Mouse (Mus musculus): ENCODE data around the gene Cacna1e.

Gene Cacna1e

GRCm38 (mm10) chr1:154511736-154512135 lies 372.6 kb downstream of the Cacna1e start:
- DNase-seq (ENCODE audit: low spot score), result no peak

- no peak for DNase-seq (ENCODE audit: low spot score)
Observed at GRCm38 (mm10) chr1:154504005-154504404, 380.3 kb downstream of the Cacna1e start.

- no peak for DNase-seq (ENCODE audit: low spot score)
Observed at GRCm38 (mm10) chr1:154500869-154501268, 383.4 kb downstream of the Cacna1e start.

- DNase-seq (ENCODE audit: low spot score), result no peak
Observed at GRCm38 (mm10) chr1:154500187-154500866, 384.0 kb downstream of the Cacna1e start.

- DNase-seq (ENCODE audit: low spot score), result no peak
Observed at GRCm38 (mm10) chr1:154498821-154499220, 385.5 kb downstream of the Cacna1e start.

GRCm38 (mm10) chr1:154491071-154491470 lies 393.2 kb downstream of the Cacna1e start:
- DNase-seq (ENCODE audit: low spot score), result no peak

- no peak for DNase-seq (ENCODE audit: low spot score)
Observed at GRCm38 (mm10) chr1:154476671-154477070, 407.6 kb downstream of the Cacna1e start.

GRCm38 (mm10) chr1:154475706-154476105 lies 408.6 kb downstream of the Cacna1e start:
- DNase-seq (ENCODE audit: low spot score), result no peak

GRCm38 (mm10) chr1:154474156-154474555 lies 410.1 kb downstream of the Cacna1e start:
- no peak for DNase-seq (ENCODE audit: low spot score)

GRCm38 (mm10) chr1:154467265-154467664 lies 417.0 kb downstream of the Cacna1e start:
- no peak for DNase-seq (ENCODE audit: low spot score)

- DNase-seq (ENCODE audit: low spot score), result no peak
Observed at GRCm38 (mm10) chr1:154461521-154461920, 422.8 kb downstream of the Cacna1e start.

GRCm38 (mm10) chr1:154460067-154460466 lies 424.2 kb downstream of the Cacna1e start:
- no peak for DNase-seq (ENCODE audit: low spot score)

GRCm38 (mm10) chr1:154458601-154459000 lies 425.7 kb downstream of the Cacna1e start:
- DNase-seq (ENCODE audit: low spot score), result no peak

- DNase-seq (ENCODE audit: low spot score), result no peak
Observed at GRCm38 (mm10) chr1:154450799-154451198, 433.5 kb downstream of the Cacna1e start.

- no peak for DNase-seq (ENCODE audit: low spot score)
Observed at GRCm38 (mm10) chr1:154446456-154446855, 437.8 kb downstream of the Cacna1e start.

- no peak for DNase-seq (ENCODE audit: low spot score)
Observed at GRCm38 (mm10) chr1:154433520-154433919, 450.8 kb downstream of the Cacna1e start.

GRCm38 (mm10) chr1:154433112-154433511 lies 451.2 kb downstream of the Cacna1e start:
- DNase-seq (ENCODE audit: low spot score), result no peak

GRCm38 (mm10) chr1:154428276-154428675 lies 456.0 kb downstream of the Cacna1e start:
- no peak for DNase-seq (ENCODE audit: low spot score)

- DNase-seq (ENCODE audit: low spot score), result no peak
Observed at GRCm38 (mm10) chr1:154418278-154418677, 466.0 kb downstream of the Cacna1e start.

GRCm38 (mm10) chr1:154416384-154417155 lies 467.7 kb downstream of the Cacna1e start:
- no peak for DNase-seq (ENCODE audit: low spot score)

GRCm38 (mm10) chr1:154415826-154416225 lies 468.5 kb downstream of the Cacna1e start:
- no peak for DNase-seq (ENCODE audit: low spot score)

- DNase-seq (ENCODE audit: low spot score), result no peak
Observed at GRCm38 (mm10) chr1:154413138-154413537, 471.2 kb downstream of the Cacna1e start.

GRCm38 (mm10) chr1:154409051-154409450 lies 475.2 kb downstream of the Cacna1e start:
- no peak for DNase-seq (ENCODE audit: low spot score)
